Mouse (Mus musculus) G1E-ER4 (cell line): ENCODE data around the gene Col13a1. TPM values are rescaled to one million over a fixed set of nuclear protein-coding genes. Genes with fewer than 3 reads are reported as not detected.

ENCODE experiments used
- GATA1 ChIP-seq: IDR thresholded peaks from one replicate; pipeline ENCODE4 v1.8.0; 2012; ENCODE audit warnings: low read length, inconsistent platforms
- polyA plus RNA-seq: library from polyadenylated mRNA; stranded (reverse); fragments of >175 nt; gene quantifications from 2 replicates; pipeline ENCODE4 v1.2.3, GENCODE M21; 2012

Gene Col13a1
- polyA plus RNA-seq, 1 experiment = not detected

GRCm38 (mm10) chr10:61830817-61831216 lies 148.1 kb downstream of the Col13a1 start:
- TF ChIP-seq GATA1 = no peak

GRCm38 (mm10) chr10:61829046-61829445 lies 149.9 kb downstream of the Col13a1 start:
- TF ChIP-seq GATA1 = no peak

- TF ChIP-seq GATA1 = no peak
Observed at GRCm38 (mm10) chr10:61827950-61828936, 150.7 kb downstream of the Col13a1 start.

GRCm38 (mm10) chr10:61826753-61827435 lies 152.0 kb downstream of the Col13a1 start:
- no peak for TF ChIP-seq GATA1

GRCm38 (mm10) chr10:61825979-61826752 lies 152.7 kb downstream of the Col13a1 start:
- no peak for TF ChIP-seq GATA1

- TF ChIP-seq GATA1 = no peak
Observed at GRCm38 (mm10) chr10:61825536-61825935, 153.4 kb downstream of the Col13a1 start.

GRCm38 (mm10) chr10:61823731-61824115 lies 155.2 kb downstream of the Col13a1 start:
- TF ChIP-seq GATA1 = no peak

GRCm38 (mm10) chr10:61822968-61823730 lies 155.8 kb downstream of the Col13a1 start:
- TF ChIP-seq GATA1 = no peak

GRCm38 (mm10) chr10:61820050-61820449 lies 158.9 kb downstream of the Col13a1 start:
- TF ChIP-seq GATA1 = no peak

- no peak for TF ChIP-seq GATA1
Observed at GRCm38 (mm10) chr10:61811987-61812386, 166.9 kb downstream of the Col13a1 start.

GRCm38 (mm10) chr10:61798133-61798576 lies 180.8 kb downstream of the Col13a1 start:
- TF ChIP-seq GATA1 = no peak

GRCm38 (mm10) chr10:61795458-61795857 lies 183.4 kb downstream of the Col13a1 start:
- no peak for TF ChIP-seq GATA1

- TF ChIP-seq GATA1 = no peak
Observed at GRCm38 (mm10) chr10:61794971-61795370, 183.9 kb downstream of the Col13a1 start.

GRCm38 (mm10) chr10:61793015-61793414 lies 185.9 kb downstream of the Col13a1 start:
- TF ChIP-seq GATA1 = no peak

GRCm38 (mm10) chr10:61788499-61788898 lies 190.4 kb downstream of the Col13a1 start:
- no peak for TF ChIP-seq GATA1

Other genes with a start within 250 kb of the Col13a1 start
- not detected in 2 replicates for gene H2afy2, start 195.0 kb downstream of the Col13a1 start, polyA plus RNA-seq
- gene Neurog3, start 154.0 kb upstream of the Col13a1 start, polyA plus RNA-seq = not detected in 2 replicates
- 3.8 and 4.6 TPM in 2 replicates for gene Fam241b, start 164.8 kb upstream of the Col13a1 start, polyA plus RNA-seq